Mouse (Mus musculus) regulatory T cell (primary cell): ENCODE results near the gene Prune2.

Experiments
- in situ Hi-C: fragments of 300-600 bp; cut with MboI, MseI; formaldehyde crosslinking; loops from one replicate; pipeline ENCODE4 v1.15.1; 2025; ENCODE audit warnings: high pct_unique_total_duplicates

The Prune2 gene

GRCm38 (mm10) chr19:16955613-16956271 lies at the start of gene Prune2:
Gene Prune2 (plus strand): TSS chr19:16956118.
- in situ Hi-C loops = no loop called here

DNA sequence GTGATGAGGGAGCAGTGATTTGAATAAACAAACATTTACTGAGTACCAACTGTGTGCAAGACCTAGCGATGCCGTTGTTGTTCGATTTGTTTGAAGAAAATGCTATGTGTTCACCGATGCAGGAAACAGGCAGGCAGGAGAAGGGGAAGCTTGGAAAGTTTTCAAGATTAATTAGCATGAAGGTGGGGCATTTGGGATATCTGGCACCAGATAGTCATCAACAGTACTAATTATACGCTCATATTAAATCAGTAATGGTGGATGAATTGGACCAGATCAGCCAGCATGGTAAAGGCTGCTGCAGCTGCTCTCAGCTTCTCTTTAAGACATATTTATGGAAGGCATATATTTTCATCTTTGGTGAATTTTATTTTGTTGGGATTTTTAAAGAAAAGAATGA lies 44.4 kb upstream of the Prune2 start:
- in situ Hi-C loops = no loop called here

- in situ Hi-C loops = no loop called here
Observed at GRCm38 (mm10) chr19:16924516-16924915, 31.4 kb upstream of the Prune2 start.

- in situ Hi-C loops = no loop called here
Observed at GRCm38 (mm10) chr19:16934664-16935063, 21.3 kb upstream of the Prune2 start.

GRCm38 (mm10) chr19:16948794-16949313 lies 7.1 kb upstream of the Prune2 start:
- in situ Hi-C loops = no loop called here

GRCm38 (mm10) chr19:16949341-16949740 lies 6.6 kb upstream of the Prune2 start:
- in situ Hi-C loops = no loop called here

DNA sequence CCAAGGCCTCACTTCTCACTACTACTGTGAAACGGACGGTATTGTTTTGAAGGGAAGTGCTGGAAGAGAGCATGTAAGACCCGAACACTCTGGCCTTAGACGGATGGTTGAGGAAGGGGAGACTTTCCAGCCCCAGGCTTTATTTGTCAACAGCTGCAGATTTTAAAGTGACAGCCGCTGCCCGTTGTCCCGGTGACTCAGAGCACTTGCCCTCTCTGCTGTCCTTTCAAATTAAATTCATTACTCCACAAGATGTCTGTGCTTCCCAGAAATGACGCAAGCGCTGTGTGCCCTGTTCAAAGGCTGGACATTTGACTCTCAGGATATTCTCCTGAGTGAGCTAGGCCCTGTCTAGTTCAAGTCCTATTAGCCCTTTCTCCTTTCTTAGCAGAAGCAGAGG lies 5.9 kb upstream of the Prune2 start:
- in situ Hi-C loops = no loop called here

DNA sequence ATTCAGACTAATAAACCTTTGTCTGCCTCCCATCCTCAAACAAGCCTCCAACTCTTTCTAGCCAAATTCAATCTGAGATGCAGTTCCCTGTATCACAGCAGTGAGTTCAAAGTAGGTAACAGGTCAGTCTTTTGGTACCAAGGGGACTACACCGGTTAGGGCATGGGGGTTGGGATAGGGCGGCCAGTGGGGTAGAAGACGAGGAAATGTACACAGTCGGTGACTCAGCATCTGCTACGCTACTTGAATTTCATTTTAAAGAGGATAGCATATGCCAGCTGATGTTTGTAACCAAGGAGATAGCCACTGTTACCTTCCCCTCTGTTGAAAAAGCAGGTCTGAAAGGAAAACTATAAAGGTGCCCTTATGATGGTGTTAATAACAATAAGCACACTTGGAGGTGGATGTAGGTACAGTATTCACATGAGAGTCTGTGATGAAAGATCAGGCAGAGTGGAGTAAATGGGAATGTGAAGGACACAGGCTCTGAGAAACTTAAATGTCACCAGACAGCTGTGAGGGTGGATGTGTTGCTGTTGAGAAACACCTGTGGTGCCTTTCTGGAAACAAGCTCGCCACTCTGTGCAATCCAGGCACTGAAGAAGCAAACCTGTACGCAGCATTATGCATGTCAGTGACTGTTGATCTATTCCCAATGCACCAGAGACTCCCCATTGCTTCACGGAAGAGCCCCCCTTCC lies 5.1 kb upstream of the Prune2 start:
- in situ Hi-C loops = no loop called here

DNA sequence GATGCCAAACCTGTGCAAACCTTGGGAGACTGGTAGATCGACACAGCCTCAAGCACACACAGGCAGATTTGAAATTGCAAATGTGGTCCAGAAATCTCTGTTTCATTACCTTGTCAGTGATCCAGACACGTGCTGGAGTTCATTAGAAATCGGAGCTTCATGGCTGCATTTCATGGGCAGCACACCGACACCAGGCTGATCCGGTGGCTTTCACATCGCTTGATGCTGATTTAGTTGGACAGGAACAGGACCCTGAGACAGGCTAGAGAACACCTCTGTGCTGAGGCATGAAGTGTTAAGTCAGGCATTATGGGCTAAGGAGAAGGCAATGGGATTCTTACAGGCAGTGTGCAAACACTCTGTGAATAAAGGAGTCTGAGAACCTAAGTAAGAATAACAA lies 1.2 kb upstream of the Prune2 start:
- in situ Hi-C loops = no loop called here

- in situ Hi-C loops = no loop called here
Observed at GRCm38 (mm10) chr19:16955231-16955612, 696 bp upstream of the Prune2 start.

DNA sequence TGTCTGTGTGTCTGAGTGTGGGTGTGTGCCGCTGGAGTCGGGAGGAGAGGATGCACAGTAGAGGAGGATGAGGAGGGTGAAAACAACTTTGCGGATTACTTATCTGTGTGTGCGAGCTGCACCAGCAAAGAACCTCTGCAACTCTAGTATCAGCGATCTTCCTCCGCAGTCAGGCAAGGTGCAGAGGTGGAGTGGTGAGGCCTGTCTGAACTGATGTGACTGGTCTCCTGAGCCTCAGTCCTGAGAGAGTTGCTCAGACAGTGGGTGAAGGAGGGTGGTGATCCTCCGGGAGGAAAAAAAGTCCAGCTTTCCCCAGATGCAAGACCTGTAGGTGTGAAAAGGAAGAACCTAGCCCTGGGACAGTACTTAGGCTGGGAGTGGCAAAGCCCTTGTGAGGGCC lies 401 bp downstream of the Prune2 start:
- in situ Hi-C loops = no loop called here

DNA sequence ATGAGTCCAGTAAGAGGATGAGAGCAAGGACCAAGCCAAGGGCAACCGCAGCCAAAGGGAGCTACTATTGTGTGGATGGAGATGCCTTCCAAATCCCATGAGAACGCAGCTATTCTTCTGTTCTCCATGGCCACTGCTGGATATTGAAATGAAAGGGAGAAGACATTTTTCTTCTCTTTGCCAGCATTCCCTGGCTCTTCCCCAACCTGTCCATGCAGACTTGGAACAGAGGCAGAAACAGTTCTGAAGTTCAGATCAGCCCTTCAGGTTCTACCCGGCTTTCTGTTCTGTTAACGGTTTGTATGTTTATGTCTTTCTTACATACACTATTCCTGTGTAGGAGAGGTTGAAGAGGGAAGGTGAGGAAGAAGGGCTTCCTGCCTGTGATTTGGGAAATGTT lies 3.1 kb downstream of the Prune2 start:
- in situ Hi-C loops = no loop called here

DNA sequence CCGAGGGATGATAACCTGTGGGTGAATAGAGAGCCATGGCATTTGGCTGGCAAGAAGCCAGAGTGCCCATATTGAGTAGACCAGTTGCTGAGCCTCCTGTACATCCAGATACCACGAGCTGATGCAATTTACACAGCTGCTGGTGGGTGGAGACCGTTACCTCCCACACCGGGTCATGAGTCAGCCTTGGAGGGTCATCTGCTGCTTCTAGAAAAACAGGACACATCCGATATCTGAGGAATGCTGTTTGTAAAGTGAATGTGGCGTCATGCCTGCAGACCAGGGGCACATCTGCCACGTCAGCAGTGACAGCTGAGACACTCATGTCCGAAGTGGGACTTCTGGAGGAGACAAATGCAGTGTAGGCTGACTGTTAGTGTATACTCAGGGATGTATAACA lies 3.6 kb downstream of the Prune2 start:
- in situ Hi-C loops = no loop called here

- in situ Hi-C loops = no loop called here
Observed at GRCm38 (mm10) chr19:16961036-16961435, 5.1 kb downstream of the Prune2 start.

DNA sequence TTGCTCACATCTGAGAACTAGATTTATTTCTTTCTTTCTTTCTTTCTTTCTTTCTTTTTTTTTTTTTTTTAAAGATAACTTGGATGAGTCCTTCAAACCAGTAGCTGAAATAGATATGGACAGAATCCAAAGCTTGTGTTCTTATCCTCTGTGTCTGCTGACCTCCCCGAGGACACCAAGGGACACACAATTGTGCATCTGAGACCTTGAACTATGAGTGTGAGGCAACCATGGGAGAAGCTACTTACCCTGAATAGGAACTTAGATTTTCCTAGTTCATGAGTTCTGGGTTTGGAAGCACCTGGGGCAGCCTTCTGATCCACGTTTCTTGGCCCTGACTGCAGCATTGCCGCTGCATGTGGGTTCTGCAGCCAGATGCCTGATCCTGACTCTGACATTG lies 7.3 kb downstream of the Prune2 start:
- in situ Hi-C loops = no loop called here

DNA sequence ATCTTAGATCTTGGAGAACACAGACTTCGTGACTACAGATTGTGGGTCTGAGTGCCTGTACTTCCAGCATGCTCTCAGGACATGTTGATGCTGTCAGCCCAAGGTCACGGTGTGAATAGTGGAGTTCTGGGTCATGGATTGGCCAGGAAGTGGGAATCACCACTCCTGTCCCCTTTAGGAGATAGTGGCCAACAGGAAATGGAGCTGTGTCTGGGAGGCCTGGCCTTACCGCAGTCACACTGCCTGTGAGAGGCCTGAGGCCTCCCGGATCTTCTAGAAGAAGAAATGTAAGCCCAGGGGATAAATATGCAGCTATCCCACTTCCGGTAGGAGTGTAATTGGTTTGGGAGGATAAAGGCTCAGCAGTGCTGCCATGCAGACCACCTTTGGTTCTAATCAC lies 12.8 kb downstream of the Prune2 start:
- in situ Hi-C loops = no loop called here

DNA sequence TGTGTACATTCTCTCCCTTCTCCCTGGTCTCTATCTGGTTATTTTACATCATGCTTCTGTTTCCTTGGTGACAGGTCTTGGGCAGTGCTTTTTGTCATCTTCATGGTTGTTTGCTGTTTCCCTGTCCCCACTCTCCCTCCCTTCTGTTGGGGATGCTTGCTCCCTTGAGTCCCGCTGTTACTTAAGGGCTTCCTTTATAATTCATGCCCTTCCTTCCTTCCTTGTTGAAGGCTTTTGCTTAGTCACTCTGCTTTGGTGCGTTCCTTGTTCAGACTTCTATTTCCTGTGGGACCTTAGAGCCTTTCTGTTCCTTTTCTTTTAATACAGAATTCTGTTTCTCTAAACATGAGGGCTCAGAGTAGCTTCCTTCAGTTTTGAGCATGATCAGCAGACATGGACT lies 14.7 kb downstream of the Prune2 start:
- in situ Hi-C loops = no loop called here

- in situ Hi-C loops = no loop called here
Observed at GRCm38 (mm10) chr19:16978910-16979309, 23.0 kb downstream of the Prune2 start.

DNA sequence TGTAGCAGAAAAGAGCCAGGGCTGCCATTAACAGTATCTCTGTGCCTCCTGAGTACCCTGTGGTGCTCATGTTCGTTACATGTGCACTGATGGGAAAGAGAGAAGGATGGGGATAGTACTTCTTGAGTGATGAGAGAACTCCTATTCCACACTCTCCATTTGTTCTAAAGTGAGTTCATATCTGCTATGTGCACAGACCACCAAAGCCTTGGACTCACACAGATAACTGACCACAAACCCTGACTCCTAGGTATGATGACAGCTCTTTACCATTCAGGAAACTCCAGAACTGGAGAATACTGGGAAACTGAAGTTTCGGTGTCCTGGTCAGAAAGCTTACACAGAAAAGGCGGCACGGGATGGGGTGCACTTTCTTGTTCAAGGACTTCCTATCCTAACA lies 25.8 kb downstream of the Prune2 start:
- in situ Hi-C loops = no loop called here

GRCm38 (mm10) chr19:16984897-16985296 lies 29.0 kb downstream of the Prune2 start:
- in situ Hi-C loops = no loop called here

GRCm38 (mm10) chr19:16987984-16988383 lies 32.1 kb downstream of the Prune2 start:
- in situ Hi-C loops = no loop called here

- in situ Hi-C loops = no loop called here
Observed at GRCm38 (mm10) chr19:16992151-16992550, 36.2 kb downstream of the Prune2 start.

DNA sequence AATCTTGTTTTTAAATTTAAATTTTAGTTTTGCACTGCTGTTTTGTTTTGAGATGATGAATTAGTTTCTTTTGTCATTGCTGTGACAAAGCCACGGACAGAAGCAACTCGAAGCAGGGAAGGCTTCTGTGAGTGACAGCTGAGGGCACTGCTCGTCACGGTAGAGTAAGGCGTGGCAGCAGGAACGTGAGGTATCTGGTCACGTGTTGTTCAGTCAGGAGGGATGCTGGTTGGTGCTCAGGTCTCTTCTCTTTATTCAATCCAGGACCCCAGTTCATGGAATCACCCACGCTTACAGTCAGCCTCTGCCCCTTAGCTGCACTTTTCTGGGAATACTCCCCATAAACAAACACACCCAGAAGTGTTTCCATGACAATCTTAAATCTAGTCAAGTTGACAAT lies 38.3 kb downstream of the Prune2 start:
- in situ Hi-C loops = no loop called here
